Mouse (Mus musculus) frontal cortex, postnatal 25 days (tissue): ENCODE data around the gene Dnmt3l.
A peak's percentile ranks its signal among the peaks of the same experiment; 100 is the strongest.
"Not testable (repeated sequence)": the region's sequence is repeated elsewhere in the genome, so short reads cannot be mapped to it uniquely, and the experiment has no call there.

Experiments
- DNase-seq, 2 experiments: peaks; one replicate each; pipeline ENCODE4 v3.0.0; 2022; ENCODE audit warnings: low spot score in 2 of 2

Gene Dnmt3l

DNA sequence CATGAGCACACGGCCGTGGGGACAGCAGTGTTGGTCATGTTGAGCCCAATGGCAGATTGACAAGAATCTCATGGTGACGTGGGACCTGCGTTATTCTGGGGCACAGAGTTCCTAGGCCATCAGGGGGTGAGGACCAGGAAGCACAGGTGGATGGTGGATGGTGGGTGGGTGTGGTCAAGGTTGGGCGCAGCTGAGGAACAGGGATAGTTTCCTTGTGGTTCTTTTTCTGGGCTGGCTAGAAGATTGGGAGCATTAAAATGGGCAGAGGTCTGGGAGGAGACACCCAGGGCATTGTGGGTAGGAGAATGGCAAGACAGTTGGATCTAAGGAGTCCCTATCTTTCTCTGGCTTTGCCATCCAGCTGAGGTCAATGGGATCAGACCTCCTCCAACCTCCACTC is at the start of gene Dnmt3l:
Gene Dnmt3l, plus strand, starts transcription at position 301 of the 400 bp plus-strand sequence.
- no peak for DNase-seq

DNA sequence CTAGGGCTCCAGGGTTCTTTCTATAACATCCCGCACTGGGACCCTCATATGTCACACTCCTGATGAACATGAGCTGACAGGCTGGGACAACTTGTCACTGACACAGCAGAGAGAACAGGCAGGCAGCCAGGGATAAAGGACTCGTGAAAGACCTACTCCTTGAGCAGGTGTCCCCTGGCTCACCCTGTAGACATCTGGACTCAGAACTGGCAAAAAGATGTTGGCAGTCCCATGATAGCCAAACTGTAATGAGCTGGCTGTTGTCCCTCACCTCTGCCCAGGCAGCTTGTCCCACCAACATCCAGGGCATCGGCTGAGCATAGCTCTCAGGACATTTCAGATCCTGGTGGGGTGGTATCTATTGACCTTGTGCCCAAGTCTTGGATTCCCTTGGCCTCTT is 46.1 kb upstream of the Dnmt3l start:
- no peak for DNase-seq

GRCm38 (mm10) chr10:78000200-78000599 is 41.5 kb upstream of the Dnmt3l start:
- DNase-seq = no peak

DNA sequence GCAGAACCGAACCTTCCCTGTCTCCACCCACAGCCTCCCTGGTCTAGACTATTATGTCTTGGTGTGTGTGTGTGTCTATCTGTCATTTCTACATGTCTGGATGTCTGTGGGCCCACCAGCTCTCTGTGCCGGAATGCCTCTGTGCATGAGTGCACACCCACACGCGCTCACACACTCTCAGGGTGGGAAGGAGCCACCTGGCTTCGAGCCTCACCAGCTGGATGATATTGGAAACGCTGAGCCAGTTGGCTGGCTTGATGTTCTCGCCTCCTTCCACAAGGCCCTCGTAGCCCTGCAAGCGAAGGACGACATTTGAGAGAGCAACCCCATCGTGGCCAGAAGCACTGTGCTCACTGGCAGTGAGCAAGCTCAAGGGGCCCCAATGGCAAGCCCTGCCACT is 40.0 kb upstream of the Dnmt3l start:
- peak; percentile 67 to 70 for DNase-seq

DNA sequence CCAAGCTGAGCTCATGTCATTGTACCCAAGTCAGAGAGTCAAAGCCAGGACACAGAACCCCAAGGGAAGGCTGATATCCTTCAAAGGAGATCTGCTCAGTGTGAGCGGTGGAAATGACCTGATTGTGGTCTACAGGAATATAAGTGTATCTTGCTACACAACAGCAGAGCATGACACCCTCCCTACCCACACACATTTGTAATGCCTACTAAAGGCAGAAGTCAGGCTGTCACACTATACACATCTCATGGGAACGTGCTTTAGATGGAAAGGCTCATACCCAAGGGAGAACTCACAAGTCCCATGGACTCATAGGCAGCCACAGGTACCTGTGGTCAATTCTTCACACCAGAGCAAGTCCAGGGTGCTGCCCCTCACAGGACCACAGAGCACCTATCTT is 39.4 kb upstream of the Dnmt3l start:
- DNase-seq = no peak

- DNase-seq = peak in 1 of 2 experiments; percentile 29
These were observed 37.2 kb upstream of the Dnmt3l start for GRCm38 (mm10) chr10:78004479-78005100.

GRCm38 (mm10) chr10:78005791-78006438 is 35.8 kb upstream of the Dnmt3l start:
- no peak for DNase-seq

DNA sequence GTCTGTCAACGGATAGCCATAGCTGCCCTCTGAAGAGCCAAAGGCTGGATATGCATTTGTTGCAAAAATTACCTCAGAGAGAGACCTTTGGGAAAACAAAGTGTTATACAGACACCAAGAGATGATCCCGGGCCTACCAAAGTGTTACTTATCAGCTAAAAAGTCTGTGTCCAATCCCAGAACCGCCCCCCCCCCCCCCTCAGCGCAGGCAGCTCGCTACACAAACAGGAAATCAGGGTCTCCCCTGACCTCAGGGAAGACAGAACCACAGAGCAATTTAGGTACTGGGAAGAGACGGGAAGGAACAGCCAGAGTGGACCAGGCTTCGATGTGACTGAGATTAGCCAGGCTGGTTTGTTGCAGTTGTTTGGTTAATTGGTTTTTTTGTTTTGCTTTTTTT is 34.5 kb upstream of the Dnmt3l start:
- no peak for DNase-seq

DNA sequence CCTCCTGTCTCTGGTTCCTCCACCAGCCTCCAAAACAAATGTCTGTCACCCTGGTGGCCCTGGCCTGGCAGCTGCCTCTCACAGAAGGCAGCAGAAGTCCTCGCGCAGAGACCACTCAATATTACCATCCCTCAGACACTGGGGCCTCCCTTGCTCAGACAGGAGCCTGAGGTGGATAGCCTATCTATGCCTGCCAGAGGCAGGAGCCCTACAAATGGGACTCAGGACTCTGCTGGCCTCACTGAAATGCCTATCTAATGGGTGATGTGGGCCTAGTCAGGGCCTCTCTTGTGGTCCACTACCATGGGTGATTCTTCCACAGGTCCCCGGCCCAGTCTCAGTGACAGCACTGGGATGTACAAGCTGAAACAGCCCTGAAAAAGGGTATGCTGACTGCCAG is 33.6 kb upstream of the Dnmt3l start:
- DNase-seq = no peak

GRCm38 (mm10) chr10:78009184-78009944 is 32.4 kb upstream of the Dnmt3l start:
- peak; percentile 88 to 89 for DNase-seq

DNA sequence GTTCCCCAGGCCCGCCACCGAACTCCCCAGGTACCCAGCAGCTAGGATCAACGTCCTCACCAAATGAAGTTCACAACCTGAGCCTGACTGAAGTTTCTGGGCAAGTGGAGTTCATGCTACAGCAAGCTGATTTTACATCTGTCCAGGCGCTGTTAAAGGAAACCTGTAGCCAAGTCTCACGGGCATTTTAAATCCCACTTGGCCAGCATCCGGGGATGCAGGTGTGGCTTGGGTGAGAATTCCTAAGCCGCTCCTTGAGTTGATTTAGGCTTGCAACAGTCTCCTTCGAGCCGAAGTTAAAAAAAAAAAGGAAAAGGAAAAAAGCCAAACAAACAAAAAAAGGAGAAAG is 31.8 kb upstream of the Dnmt3l start, which contains the start of gene Pfkl:
Gene Pfkl, minus strand, starts transcription at position 139 of the 349 bp plus-strand sequence.
- DNase-seq = no peak

DNA sequence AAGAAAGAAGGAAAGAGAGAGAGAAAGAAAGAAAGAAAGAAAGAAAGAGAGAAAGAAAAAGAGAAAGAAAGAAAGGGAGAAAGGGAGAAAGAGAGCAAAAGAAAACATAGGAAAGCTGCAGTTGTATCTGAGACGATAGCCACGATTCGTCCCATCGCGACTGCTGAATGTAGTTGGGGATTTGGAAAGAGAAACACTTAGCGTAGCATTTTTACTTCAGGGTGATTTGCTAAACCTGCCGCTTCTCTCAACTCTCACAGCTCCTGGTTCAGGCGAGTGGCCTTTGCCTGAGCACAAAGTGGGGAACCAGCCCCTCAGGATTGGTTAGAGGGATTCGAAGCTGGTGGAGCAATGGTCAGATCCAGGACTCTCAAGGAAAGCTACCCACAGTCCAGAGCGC is 31.4 kb upstream of the Dnmt3l start:
- no peak for DNase-seq

DNA sequence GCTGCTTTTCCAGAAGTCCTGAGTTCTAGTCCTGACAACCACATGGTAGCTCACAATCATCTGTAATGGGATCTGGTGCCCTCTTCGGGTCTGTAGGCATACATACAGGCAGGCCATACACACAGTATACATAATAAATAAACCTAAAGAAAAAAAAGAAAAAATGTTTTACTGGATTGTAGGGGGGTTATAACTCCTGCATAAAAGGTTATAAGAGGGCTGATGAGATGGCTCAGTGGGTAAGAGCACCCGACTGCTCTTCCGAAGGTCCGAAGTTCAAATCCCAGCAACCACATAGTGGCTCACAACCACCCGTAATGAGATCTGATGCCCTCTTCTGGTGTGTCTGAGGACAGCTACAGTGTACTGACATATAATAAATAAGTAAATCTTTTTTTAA is 30.6 kb upstream of the Dnmt3l start:
- not testable (repeated sequence) for DNase-seq

GRCm38 (mm10) chr10:78012661-78013495 is 28.9 kb upstream of the Dnmt3l start:
- no peak for DNase-seq

GRCm38 (mm10) chr10:78015489-78015888 is 26.3 kb upstream of the Dnmt3l start:
- no peak for DNase-seq

- DNase-seq = no peak
These were observed 25.4 kb upstream of the Dnmt3l start for GRCm38 (mm10) chr10:78016366-78016765.

DNA sequence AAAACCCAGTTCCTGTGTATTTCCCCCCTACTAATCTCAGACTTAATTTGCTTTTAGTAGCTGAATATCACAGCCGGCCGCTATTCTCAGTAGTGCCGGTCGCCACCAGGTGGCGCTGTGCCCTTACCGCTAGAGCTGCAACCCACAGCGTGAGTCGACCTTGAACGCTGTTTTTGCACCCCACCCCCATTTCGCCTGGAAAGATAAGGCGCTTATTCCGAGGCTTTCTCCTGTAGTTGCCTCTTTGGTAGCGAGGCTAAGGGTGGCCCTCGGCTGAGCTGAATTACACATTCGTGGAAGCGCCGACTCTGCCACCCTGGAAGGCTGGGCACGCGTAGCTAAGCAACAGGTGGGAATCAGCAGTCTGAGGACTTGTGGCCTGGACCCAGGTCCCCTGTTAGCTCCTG is 22.9 kb upstream of the Dnmt3l start:
- DNase-seq = peak; percentile 64 to 71

GRCm38 (mm10) chr10:78019291-78019690 is 22.5 kb upstream of the Dnmt3l start:
- no peak for DNase-seq

GRCm38 (mm10) chr10:78019984-78020383 is 21.8 kb upstream of the Dnmt3l start:
- DNase-seq = not testable (repeated sequence)

DNA sequence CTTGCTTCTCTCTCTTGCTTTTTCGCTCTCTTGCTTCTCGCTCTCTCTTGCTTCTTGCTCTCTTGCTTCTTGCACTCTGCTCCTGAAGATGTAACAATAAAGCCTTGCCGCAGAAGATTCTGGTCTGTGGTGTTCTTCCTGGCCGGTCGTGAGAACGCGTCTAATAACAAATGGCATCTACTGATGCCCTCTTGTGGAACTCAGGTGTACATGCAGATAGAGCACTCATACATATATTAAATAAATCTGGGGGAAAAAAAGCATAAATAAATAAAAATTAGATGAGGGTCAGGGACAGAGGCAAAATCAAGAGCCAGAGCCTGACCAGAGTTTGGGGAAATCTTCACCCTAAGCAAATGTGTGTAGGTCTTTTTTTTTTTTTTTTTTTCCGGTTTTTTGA is 16.3 kb upstream of the Dnmt3l start:
- not testable (repeated sequence) for DNase-seq

- DNase-seq = peak; percentile 42 to 54
These were observed 13.6 kb upstream of the Dnmt3l start for GRCm38 (mm10) chr10:78028129-78028528.

GRCm38 (mm10) chr10:78029080-78029479 is 12.7 kb upstream of the Dnmt3l start:
- DNase-seq = no peak
